Mouse (Mus musculus): ENCODE data around the gene Caprin1. TPM values are rescaled to one million over a fixed set of nuclear protein-coding genes. Genes with fewer than 3 reads are reported as not detected.

Caprin1 gene
- polyA plus RNA-seq, 2 experiments, result 71.3 to 118 TPM

GRCm38 (mm10) chr2:103747891-103748290, 49.6 kb downstream of the Caprin1 start:
- H3K36me3 ChIP-seq (replicated peaks; ENCODE audit: control insufficient read depth, insufficient read depth, low read depth), result peaks cover 26% of the 10 kb centered on the region

GRCm38 (mm10) chr2:103746761-103747160, 50.7 kb downstream of the Caprin1 start:
- peak; percentile 47; the same call in 1 of the 2 replicates for ATAC-seq (ENCODE audit: insufficient read depth)
- Histone ChIP-seq H3K9me3 (ENCODE audit: control insufficient read depth, low read length) (no peaks in the 10 kb centered on the region), H3K4me2 (ENCODE audit: low read depth) (no peak overlapping the region), H3K9ac (replicated peaks) (no peak overlapping the region), H3K27ac (no peak overlapping the region), H3K27me3 (ENCODE audit: control insufficient read depth, insufficient read depth, low read length) (no peaks in the 10 kb centered on the region), H3K4me3 (ENCODE audit: insufficient read depth in 1 of 2, low read depth in 2 of 2, low read length in 2 of 2) (no peak overlapping the region), H3K36me3 (replicated peaks; ENCODE audit: control insufficient read depth, insufficient read depth, low read depth) (peaks cover 22% of the 10 kb centered on the region), H3K4me1 (replicated peaks; ENCODE audit: control insufficient read depth in 2 of 2, insufficient read depth in 2 of 2, low read length in 1 of 2) (no peaks in the 10 kb centered on the region)
- WGBS (ENCODE audit: insufficient replicate concordance), result 57% methylated on average over 2 of the region's 2 CpGs
- TF ChIP-seq EP300 (IDR thresholded peaks at IDR 0.05; ENCODE audit: low read depth), result no peak
- no peak for TF ChIP-seq CTCF (IDR thresholded peaks at IDR 0.05; ENCODE audit: low read depth)
- DNase-seq (ENCODE audit: low read depth in 3 of 3, low spot score in 3 of 3), result no peak

More at GRCm38 (mm10) chr2:103747891-103748290, 49.6 kb downstream of the Caprin1 start:
- 80% methylated on average over 9 of the region's 9 CpGs for WGBS (ENCODE audit: insufficient replicate concordance)
- no peak overlapping the region for H3K4me3 ChIP-seq (ENCODE audit: insufficient read depth in 1 of 2, low read depth in 2 of 2, low read length in 2 of 2)
- H3K4me2 ChIP-seq (ENCODE audit: low read depth), result no peak overlapping the region
- ATAC-seq (ENCODE audit: insufficient read depth) (no peak), DNase-seq (ENCODE audit: low read depth in 3 of 3, low spot score in 3 of 3) (no peak)
- H3K9ac ChIP-seq (replicated peaks), result no peak overlapping the region
- no peak for TF ChIP-seq EP300 (IDR thresholded peaks at IDR 0.05; ENCODE audit: low read depth)
- TF ChIP-seq CTCF (IDR thresholded peaks at IDR 0.05; ENCODE audit: low read depth), result no peak
- no peaks in the 10 kb centered on the region for H3K4me1 ChIP-seq (replicated peaks; ENCODE audit: control insufficient read depth in 2 of 2, insufficient read depth in 2 of 2, low read length in 1 of 2)
- H3K27me3 ChIP-seq (ENCODE audit: control insufficient read depth, insufficient read depth, low read length), result no peaks in the 10 kb centered on the region
- no peak overlapping the region for H3K27ac ChIP-seq
- no peaks in the 10 kb centered on the region for H3K9me3 ChIP-seq (ENCODE audit: control insufficient read depth, low read length)

GRCm38 (mm10) chr2:103746096-103746495, 51.4 kb downstream of the Caprin1 start:
- ATAC-seq (ENCODE audit: insufficient read depth), result no peak
- TF ChIP-seq CTCF (IDR thresholded peaks at IDR 0.05; ENCODE audit: low read depth) (no peak), EP300 (IDR thresholded peaks at IDR 0.05; ENCODE audit: low read depth) (no peak)
- no peak overlapping the region for H3K4me3 ChIP-seq (ENCODE audit: insufficient read depth in 1 of 2, low read depth in 2 of 2, low read length in 2 of 2)
- H3K9me3 ChIP-seq (ENCODE audit: control insufficient read depth, low read length), result no peaks in the 10 kb centered on the region
- H3K4me1 ChIP-seq (replicated peaks; ENCODE audit: control insufficient read depth in 2 of 2, insufficient read depth in 2 of 2, low read length in 1 of 2), result no peaks in the 10 kb centered on the region
- no peak overlapping the region for H3K9ac ChIP-seq (replicated peaks)
- H3K27me3 ChIP-seq (ENCODE audit: control insufficient read depth, insufficient read depth, low read length), result no peaks in the 10 kb centered on the region
- no peak overlapping the region for H3K4me2 ChIP-seq (ENCODE audit: low read depth)
- H3K36me3 ChIP-seq (replicated peaks; ENCODE audit: control insufficient read depth, insufficient read depth, low read depth), result peaks cover 22% of the 10 kb centered on the region
- no peak for DNase-seq (ENCODE audit: low read depth in 3 of 3, low spot score in 3 of 3)
- WGBS (ENCODE audit: insufficient replicate concordance), result 85% methylated on average over 2 of the region's 2 CpGs
- H3K27ac ChIP-seq, result no peak overlapping the region

- ATAC-seq (ENCODE audit: insufficient read depth), result no peak
- Histone ChIP-seq H3K9me3 (ENCODE audit: control insufficient read depth, low read length) (no peaks in the 10 kb centered on the region), H3K4me1 (replicated peaks; ENCODE audit: control insufficient read depth in 2 of 2, insufficient read depth in 2 of 2, low read length in 1 of 2) (no peaks in the 10 kb centered on the region), H3K36me3 (replicated peaks; ENCODE audit: control insufficient read depth, insufficient read depth, low read depth) (peaks cover 22% of the 10 kb centered on the region), H3K9ac (replicated peaks) (no peak overlapping the region), H3K4me2 (ENCODE audit: low read depth) (no peak overlapping the region), H3K27ac (no peak overlapping the region), H3K27me3 (ENCODE audit: control insufficient read depth, insufficient read depth, low read length) (no peaks in the 10 kb centered on the region), H3K4me3 (ENCODE audit: insufficient read depth in 1 of 2, low read depth in 2 of 2, low read length in 2 of 2) (no peak overlapping the region)
- no peak for TF ChIP-seq CTCF (IDR thresholded peaks at IDR 0.05; ENCODE audit: low read depth)
- TF ChIP-seq EP300 (IDR thresholded peaks at IDR 0.05; ENCODE audit: low read depth), result no peak
- 77% methylated on average over 5 of the region's 5 CpGs for WGBS (ENCODE audit: insufficient replicate concordance)
- no peak for DNase-seq (ENCODE audit: low read depth in 3 of 3, low spot score in 3 of 3)
Measured at GRCm38 (mm10) chr2:103745481-103745880, 52.0 kb downstream of the Caprin1 start.

- H3K4me2 ChIP-seq (ENCODE audit: low read depth), result no peak overlapping the region
- no peak overlapping the region for H3K9ac ChIP-seq (replicated peaks)
- peaks cover 24% of the 10 kb centered on the region for H3K36me3 ChIP-seq (replicated peaks; ENCODE audit: control insufficient read depth, insufficient read depth, low read depth)
- H3K9me3 ChIP-seq (ENCODE audit: control insufficient read depth, low read length), result no peaks in the 10 kb centered on the region
- TF ChIP-seq EP300 (IDR thresholded peaks at IDR 0.05; ENCODE audit: low read depth) (no peak), CTCF (IDR thresholded peaks at IDR 0.05; ENCODE audit: low read depth) (peak; percentile 88)
- no peak overlapping the region for H3K27ac ChIP-seq
- no peaks in the 10 kb centered on the region for H3K27me3 ChIP-seq (ENCODE audit: control insufficient read depth, insufficient read depth, low read length)
- WGBS (ENCODE audit: insufficient replicate concordance), result 78% methylated on average over 7 of the region's 7 CpGs
- ATAC-seq (ENCODE audit: insufficient read depth) (no peak), DNase-seq (ENCODE audit: low read depth in 3 of 3, low spot score in 3 of 3) (peak in 2 of 3 experiments; percentile 20 to 26)
- H3K4me1 ChIP-seq (replicated peaks; ENCODE audit: control insufficient read depth in 2 of 2, insufficient read depth in 2 of 2, low read length in 1 of 2), result no peaks in the 10 kb centered on the region
- H3K4me3 ChIP-seq (ENCODE audit: insufficient read depth in 1 of 2, low read depth in 2 of 2, low read length in 2 of 2), result no peak overlapping the region
Measured at GRCm38 (mm10) chr2:103743988-103744387, 53.5 kb downstream of the Caprin1 start.
